Mouse (Mus musculus): ENCODE measurements around the gene Kdm5c.
"Not testable (repeated sequence)": the region's sequence is repeated elsewhere in the genome, so short reads cannot be mapped to it uniquely, and the experiment has no call there.

Kdm5c gene

DNA sequence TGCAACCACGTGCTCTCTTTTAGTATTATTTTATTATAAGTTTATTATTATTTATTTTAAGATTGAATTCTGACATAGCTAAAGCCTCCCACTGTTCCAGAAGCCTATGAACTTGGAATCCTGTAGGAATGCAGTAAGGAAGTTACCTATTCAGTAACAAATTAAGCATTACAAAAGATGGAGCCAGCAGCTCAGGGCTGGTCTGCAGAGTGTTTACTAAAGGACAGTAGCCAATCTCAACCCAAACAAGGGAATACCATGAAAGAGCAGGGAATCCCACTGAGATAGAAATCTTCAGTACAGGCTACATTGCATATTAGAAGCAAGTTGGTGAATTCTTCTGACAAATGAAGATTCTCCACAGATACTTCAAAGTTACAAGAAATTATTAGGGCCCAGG, 54.2 kb downstream of the Kdm5c start:
- in situ Hi-C loops (cut with MboI, MseI): not testable (repeated sequence)

DNA sequence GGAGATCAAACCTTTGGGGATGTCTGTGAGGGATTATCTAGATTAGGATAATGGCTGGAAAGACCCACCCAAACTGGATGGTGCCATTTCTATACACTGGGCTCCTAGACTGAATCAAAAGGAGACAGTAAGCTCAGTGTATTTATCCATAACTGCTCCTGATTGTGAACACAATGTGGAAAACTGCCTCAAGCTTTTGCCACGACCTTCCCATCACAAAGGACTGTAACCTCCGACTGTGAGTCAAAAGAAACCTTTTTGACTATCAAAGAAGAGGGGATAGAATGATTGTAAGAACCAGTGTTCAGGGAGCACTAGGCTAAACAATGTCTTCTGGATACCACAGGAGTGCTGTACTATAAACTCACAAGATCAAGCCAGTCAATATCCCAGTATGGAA, 73.4 kb downstream of the Kdm5c start:
- in situ Hi-C loops (cut with MboI, MseI): no loop called here

DNA sequence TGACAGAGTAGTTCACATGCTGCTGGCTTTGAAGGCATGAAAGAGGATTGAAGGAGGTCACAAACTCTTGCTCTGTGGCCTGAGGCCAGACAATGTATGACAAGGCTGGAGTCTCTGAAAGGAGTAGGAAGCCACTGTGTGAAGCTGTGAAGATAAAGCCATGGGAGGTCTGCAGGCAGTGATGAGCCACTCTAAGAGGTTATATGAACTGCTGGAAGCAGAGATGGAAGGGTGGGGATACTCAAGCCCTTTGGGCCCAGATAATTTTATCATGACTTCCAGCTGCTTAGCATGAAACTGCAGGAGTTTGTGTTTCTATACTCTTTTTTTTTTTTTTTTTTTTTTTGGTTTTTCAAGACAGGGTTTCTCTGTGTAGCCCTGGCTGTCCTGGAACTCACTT, 74.6 kb downstream of the Kdm5c start:
- in situ Hi-C loops (cut with MboI, MseI): no loop called here

DNA sequence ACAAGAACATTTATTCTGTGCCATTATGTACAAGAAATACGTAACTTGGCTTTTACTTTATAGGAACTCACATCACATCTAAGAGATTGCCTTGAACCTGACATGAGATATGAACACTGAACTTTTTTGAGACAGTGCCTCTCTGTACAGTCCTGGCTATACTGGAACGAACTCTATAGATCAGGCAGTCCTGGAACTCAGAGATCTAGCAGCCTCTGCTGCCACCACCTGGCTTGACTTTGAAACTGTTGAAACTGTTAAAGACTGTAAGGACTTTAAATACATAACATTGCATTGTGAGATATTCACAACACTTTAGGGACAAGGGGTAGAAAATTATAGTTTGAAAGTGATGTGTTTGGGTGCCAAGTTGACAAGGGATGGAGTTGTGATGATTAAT, 75.1 kb downstream of the Kdm5c start:
- in situ Hi-C loops (cut with MboI, MseI): no loop called here

DNA sequence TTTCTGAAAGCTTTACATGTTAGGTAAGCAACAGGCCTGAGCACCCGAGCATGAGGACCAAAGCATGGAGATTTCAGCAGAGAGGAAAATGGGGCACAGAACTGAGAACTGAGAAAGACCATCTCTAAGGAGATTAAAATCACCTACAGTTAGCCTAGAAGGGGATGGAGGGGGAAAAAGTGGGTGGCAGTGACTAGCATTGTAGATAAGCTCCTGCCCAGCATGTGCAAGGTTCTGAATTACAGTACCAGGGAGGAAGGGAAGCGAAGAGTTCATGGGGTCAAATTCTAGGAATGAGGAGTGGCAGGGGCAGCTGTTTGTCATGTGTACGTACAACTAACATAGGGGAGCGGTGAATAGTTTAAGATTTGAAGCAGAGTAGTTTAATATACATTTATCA, 87.7 kb downstream of the Kdm5c start:
- in situ Hi-C loops (cut with MboI, MseI): no loop called here

DNA sequence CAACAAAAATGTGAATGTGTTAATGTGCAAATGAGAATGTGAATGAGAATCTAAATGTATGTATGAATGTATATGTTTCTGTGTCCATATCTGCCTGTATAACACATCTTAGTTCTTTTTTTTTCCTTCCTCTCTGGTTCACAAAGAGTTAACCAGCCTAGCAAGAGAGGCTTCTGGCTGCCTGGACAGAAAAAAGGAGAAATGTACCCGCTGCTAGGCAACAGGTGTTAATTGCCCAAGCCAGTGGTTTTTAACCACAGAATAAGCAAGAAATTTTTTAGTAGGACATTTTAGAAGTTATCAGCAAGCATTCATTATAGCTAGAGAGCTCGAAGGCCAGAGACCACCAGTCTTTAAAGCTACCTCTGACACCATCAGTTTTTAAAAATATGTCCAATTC, 90.0 kb downstream of the Kdm5c start:
- in situ Hi-C loops (cut with MboI, MseI): no loop called here

DNA sequence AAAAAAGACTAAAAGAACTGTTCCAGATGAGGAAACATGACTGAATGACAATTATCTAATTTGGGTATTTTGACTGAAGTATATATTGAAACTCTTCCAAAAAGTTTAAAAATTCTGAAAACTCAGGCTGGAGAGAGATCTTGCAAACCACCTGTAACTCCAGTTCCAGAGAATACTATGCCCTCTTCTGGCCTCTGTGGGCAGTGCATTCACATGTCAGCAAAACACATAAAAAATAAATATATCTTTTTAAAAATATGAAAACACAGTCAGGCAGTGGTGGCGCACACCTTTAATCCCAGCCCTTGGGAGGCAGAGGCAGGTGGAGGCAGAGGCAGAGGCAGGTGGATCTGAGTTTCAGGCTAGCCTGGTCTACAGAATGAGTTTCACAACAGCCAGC, 90.8 kb downstream of the Kdm5c start:
- in situ Hi-C loops (cut with MboI, MseI): no loop called here

All from T-helper 1 cell (primary cell).